Mouse (Mus musculus) bone marrow, adult 2 months (tissue): ENCODE measurements around the gene Trim71.

Experiments
- CTCF ChIP-seq: fragments of 200-500 bp; IDR thresholded peaks from 2 replicates; pipeline ENCODE4 v1.5.1; 2011; ENCODE audit warnings: low read length, control low read depth; ENCODE audit not compliant: control insufficient read depth, insufficient read depth
- POLR2A ChIP-seq: fragments of 200-500 bp; IDR thresholded peaks from 2 replicates; pipeline ENCODE4 v1.6.1; 2011; ENCODE audit warnings: low read depth, mild to moderate bottlenecking, control low read depth, low read length, borderline replicate concordance; ENCODE audit not compliant: control insufficient read depth

GRCm38 (mm10) chr9:114568682-114569474 lies 4.7 kb upstream of the Trim71 start:
- TF ChIP-seq POLR2A (no peak), CTCF (no peak)
